Mouse (Mus musculus) lung, embryonic 16.5 days (tissue): Measurements from ENCODE around the gene Map3k12. TPM values are rescaled to one million over a fixed set of nuclear protein-coding genes. Genes with fewer than 3 reads are reported as not detected.

ENCODE experiments used
- ATAC-seq: fragments of 200-750 bp; cut with Nextera tagmentation; 2 replicates; pipeline ENCODE4 v1.8.0; 2017; ENCODE audit warnings: low read depth, mild to moderate bottlenecking, moderate library complexity
- H3K27ac ChIP-seq: fragments of 300-500 bp; sonication (generic); 2 replicates; pipeline ENCODE4 v1.5.1; 2014; ENCODE audit warnings: mild to moderate bottlenecking, control low read depth, low read length
- H3K27me3 ChIP-seq: fragments of 300-500 bp; sonication (generic); 2 replicates; pipeline ENCODE4 v1.6.1; 2014; ENCODE audit warnings: low read depth, low read length, mixed read lengths; ENCODE audit not compliant: control insufficient read depth, insufficient read depth
- H3K36me3 ChIP-seq: fragments of 300-500 bp; sonication (generic); 2 replicates; pipeline ENCODE4 v1.6.1; 2014; ENCODE audit warnings: low read length; ENCODE audit not compliant: control insufficient read depth, insufficient read depth
- H3K4me1 ChIP-seq: fragments of 300-500 bp; sonication (generic); replicated peaks from 2 replicates; pipeline ENCODE4 v1.6.1; 2014; ENCODE audit warnings: low read length, mixed read lengths; ENCODE audit not compliant: control insufficient read depth, insufficient read depth
- H3K4me2 ChIP-seq: fragments of 300-500 bp; sonication (generic); 2 replicates; pipeline ENCODE4 v1.6.1; 2014; ENCODE audit warnings: low read depth, low read length, control low read depth
- H3K4me3 ChIP-seq: fragments of 300-500 bp; sonication (generic); 2 replicates; pipeline ENCODE4 v1.5.1; 2014; ENCODE audit warnings: mild to moderate bottlenecking, low read length, control low read depth
- H3K9ac ChIP-seq: fragments of 300-500 bp; sonication (generic); 2 replicates; pipeline ENCODE4 v1.6.1; 2014; ENCODE audit warnings: low read length, control low read depth
- H3K9me3 ChIP-seq: fragments of 300-500 bp; sonication (generic); 2 replicates; pipeline ENCODE4 v1.6.1; 2016; ENCODE audit warnings: low read length; ENCODE audit not compliant: control insufficient read depth
- WGBS: fragments of 180-500 bp; shearing (Covaris S2); extraction: QIAGEN DNeasy Blood & Tissue Kit; methylation state at CpG from one replicate; pipeline ENCODE4 v1.1.7; 2014; 5-methylcytosine and 5-hydroxymethylcytosine counted together
- polyA plus RNA-seq: library from polyadenylated mRNA; unstranded; fragments of >200 nt; fragmentation: Nextera tagmentation; extraction: Ambion mirVana; gene quantifications from 2 replicates; pipeline ENCODE4 v1.2.1, GENCODE M21; 2015

Gene Map3k12
- polyA plus RNA-seq, 1 experiment from 2014 or later: 13.2 TPM

DNA sequence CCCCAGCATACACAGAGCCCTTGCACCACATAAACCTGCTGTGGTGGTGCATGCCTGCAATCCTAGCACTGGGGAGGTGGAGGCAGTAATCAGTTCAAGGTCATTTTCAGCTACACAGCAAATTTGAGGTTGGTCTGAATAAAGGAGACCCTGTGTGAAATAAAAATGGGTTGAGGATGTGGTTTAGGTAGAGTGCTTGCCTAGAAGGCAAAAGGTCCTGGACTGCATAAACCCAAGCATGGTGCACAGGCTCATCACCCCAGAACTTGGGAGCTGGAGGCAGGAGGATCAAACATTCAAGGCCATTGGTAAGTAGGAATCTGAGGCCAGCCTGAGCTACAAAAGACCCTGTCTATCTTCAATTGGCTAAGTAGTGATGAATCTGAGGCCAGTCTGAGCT, 9.3 kb downstream of the Map3k12 start:
- Histone ChIP-seq H3K9me3 (no peaks in the 10 kb centered on the region), H3K27me3 (no peaks in the 10 kb centered on the region), H3K4me2 (no peak overlapping the region), H3K4me3 (no peak overlapping the region), H3K27ac (no peak overlapping the region), H3K36me3 (peaks cover 10% of the 10 kb centered on the region; the same call in 1 of the 2 replicates), H3K9ac (no peak overlapping the region), H3K4me1 (peaks cover 20% of the 10 kb centered on the region)
- ATAC-seq: no peak

GRCm38 (mm10) chr15:102506864-102507263, 10.0 kb downstream of the Map3k12 start:
- peaks cover 17% of the 10 kb centered on the region for H3K36me3 ChIP-seq
- WGBS: 77% methylated on average over 1 of the region's 1 CpGs
- H3K27me3 ChIP-seq: no peaks in the 10 kb centered on the region
- no peak for ATAC-seq
- no peak overlapping the region for H3K9ac ChIP-seq
- H3K27ac ChIP-seq: no peak overlapping the region
- H3K4me3 ChIP-seq: no peak overlapping the region
- no peaks in the 10 kb centered on the region for H3K9me3 ChIP-seq
- peaks cover 17% of the 10 kb centered on the region for H3K4me1 ChIP-seq
- no peak overlapping the region for H3K4me2 ChIP-seq

GRCm38 (mm10) chr15:102506464-102506830, 10.4 kb downstream of the Map3k12 start:
- Histone ChIP-seq H3K9ac (no peak overlapping the region), H3K4me3 (no peak overlapping the region), H3K36me3 (peaks cover 20% of the 10 kb centered on the region), H3K4me1 (peaks cover 16% of the 10 kb centered on the region), H3K9me3 (no peaks in the 10 kb centered on the region), H3K27ac (no peak overlapping the region), H3K27me3 (no peaks in the 10 kb centered on the region), H3K4me2 (no peak overlapping the region)
- ATAC-seq: no peak
- 13% methylated on average over 2 of the region's 2 CpGs for whole genome bisulfite sequencing

DNA sequence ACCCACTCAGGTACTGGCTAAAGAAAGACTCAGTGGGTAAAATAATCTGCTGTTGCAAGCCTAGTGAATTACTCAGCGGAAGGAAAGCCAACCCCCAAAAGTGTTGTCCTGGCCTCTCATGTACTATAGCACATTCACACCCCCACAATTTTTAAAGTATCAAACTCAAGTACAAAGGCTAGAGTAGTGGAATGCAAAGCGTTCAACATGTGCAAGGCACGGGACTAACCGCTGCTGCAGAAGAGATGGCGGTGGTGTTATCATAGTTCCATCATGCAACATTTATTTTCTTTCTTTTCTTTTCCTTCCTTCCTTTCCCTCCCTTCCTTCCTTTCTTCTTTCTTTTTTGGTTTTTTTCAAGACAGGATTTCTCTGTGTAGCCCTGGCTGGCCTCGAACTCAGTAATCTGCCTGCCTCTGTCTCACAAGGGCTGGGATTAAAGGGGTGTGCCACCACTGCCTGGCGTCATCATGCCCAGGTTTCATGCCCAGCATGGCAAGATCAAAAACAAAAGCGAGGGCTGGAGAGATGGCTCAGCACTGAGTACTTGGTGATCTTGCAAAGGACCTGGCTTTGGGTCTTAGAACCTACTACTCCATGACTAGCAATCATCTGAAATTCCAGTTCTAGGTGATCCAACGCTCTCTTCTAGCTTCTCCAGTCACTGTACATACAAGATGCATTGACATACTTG, 10.9 kb downstream of the Map3k12 start:
- Histone ChIP-seq H3K36me3 (peaks cover 25% of the 10 kb centered on the region), H3K4me2 (no peak overlapping the region), H3K9ac (no peak overlapping the region), H3K4me3 (no peak overlapping the region), H3K27ac (no peak overlapping the region), H3K4me1 (peaks cover 10% of the 10 kb centered on the region), H3K9me3 (no peaks in the 10 kb centered on the region), H3K27me3 (no peaks in the 10 kb centered on the region)
- WGBS: 60% methylated on average over 9 of the region's 9 CpGs
- no peak for ATAC-seq

- ATAC-seq: no peak
- peaks cover 8% of the 10 kb centered on the region for H3K4me1 ChIP-seq
- H3K4me2 ChIP-seq: no peak overlapping the region
- H3K27ac ChIP-seq: no peak overlapping the region
- H3K9me3 ChIP-seq: no peaks in the 10 kb centered on the region
- WGBS: 62% methylated on average over 12 of the region's 12 CpGs
- H3K27me3 ChIP-seq: no peaks in the 10 kb centered on the region
- peaks cover 32% of the 10 kb centered on the region for H3K36me3 ChIP-seq
- H3K9ac ChIP-seq: no peak overlapping the region
- no peak overlapping the region for H3K4me3 ChIP-seq
Observed at GRCm38 (mm10) chr15:102505073-102505769, 11.6 kb downstream of the Map3k12 start.

GRCm38 (mm10) chr15:102503924-102504782, 12.7 kb downstream of the Map3k12 start:
- no peaks in the 10 kb centered on the region for H3K27me3 ChIP-seq
- no peak overlapping the region for H3K4me3 ChIP-seq
- H3K9me3 ChIP-seq: no peaks in the 10 kb centered on the region
- H3K9ac ChIP-seq: no peak overlapping the region
- H3K4me2 ChIP-seq: no peak overlapping the region
- WGBS: 83% methylated on average over 9 of the region's 9 CpGs
- no peak for ATAC-seq
- H3K27ac ChIP-seq: no peak overlapping the region
- H3K36me3 ChIP-seq: peaks cover 43% of the 10 kb centered on the region
- H3K4me1 ChIP-seq: peaks cover 3% of the 10 kb centered on the region; the same call in 1 of the 2 replicates

- no peak for ATAC-seq
- Histone ChIP-seq H3K9me3 (no peaks in the 10 kb centered on the region), H3K4me1 (peaks cover 3% of the 10 kb centered on the region; the same call in 1 of the 2 replicates), H3K4me2 (no peak within 1 kb of the TSS), H3K27me3 (no peaks in the 10 kb centered on the region), H3K4me3 (no peak within 1 kb of the TSS), H3K36me3 (peaks cover 46% of the 10 kb centered on the region), H3K9ac (no peak within 1 kb of the TSS), H3K27ac (no peak within 1 kb of the TSS)
- WGBS: 88% methylated on average over 1 of the region's 1 CpGs
Observed at GRCm38 (mm10) chr15:102503447-102503846, 13.4 kb downstream of the Map3k12 start, which contains the start of gene Gm10337. TSS of gene Gm10337 (plus strand) at chr15:102503722.

DNA sequence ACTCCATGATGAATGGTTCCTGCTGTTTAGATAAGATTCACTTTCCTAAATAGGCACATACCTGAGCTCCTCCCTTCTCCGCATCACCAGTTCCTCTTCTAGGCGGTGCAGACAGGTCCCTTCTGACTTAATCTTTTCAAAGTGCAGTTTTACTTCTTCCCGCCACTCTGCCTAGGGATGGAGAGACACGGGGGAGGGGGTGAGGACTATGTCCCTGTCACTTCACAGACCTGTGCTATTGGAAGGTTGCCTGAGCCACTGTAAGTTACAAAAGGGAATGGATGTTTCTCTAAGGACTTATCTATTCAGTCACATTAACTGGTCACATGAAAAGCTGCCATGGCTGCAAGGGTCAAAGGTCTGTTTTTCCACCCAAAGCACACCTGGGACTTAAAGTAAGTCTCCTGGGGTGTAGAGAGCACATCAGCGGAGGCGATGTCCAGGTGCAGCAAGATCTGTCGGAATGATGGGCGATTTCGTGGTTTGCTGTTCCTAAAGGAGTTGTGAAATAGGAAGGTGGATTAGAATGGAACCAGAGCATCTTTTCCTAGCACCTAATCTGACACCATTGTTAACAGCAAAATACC, 14.5 kb downstream of the Map3k12 start:
- no peak for ATAC-seq
- Histone ChIP-seq H3K9ac (no peak overlapping the region), H3K9me3 (no peaks in the 10 kb centered on the region), H3K4me2 (no peak overlapping the region), H3K4me1 (peaks cover 3% of the 10 kb centered on the region; the same call in 1 of the 2 replicates), H3K4me3 (no peak overlapping the region), H3K36me3 (peaks cover 55% of the 10 kb centered on the region), H3K27me3 (no peaks in the 10 kb centered on the region), H3K27ac (no peak overlapping the region)
- WGBS: 72% methylated on average over 9 of the region's 9 CpGs
